Mouse (Mus musculus): ENCODE results near the gene Olfr61.

- TF ChIP-seq CTCF (conservative IDR thresholded peaks at IDR 0.05; ENCODE audit: insufficient read depth, insufficient read length, low read depth, low read length) (no peak), POLR2A (IDR thresholded peaks at IDR 0.05; ENCODE audit: low read depth, low read length) (no peak)
Observed at GRCm38 (mm10) chr7:140659630-140660029, 30.9 kb downstream of the Olfr61 start, which contains the start of gene Olfr539.

All from kidney, adult 2 months (tissue).